Mouse (Mus musculus): Measurements from ENCODE around the gene Gm20738. TPM values are rescaled to one million over a fixed set of nuclear protein-coding genes. Genes with fewer than 3 reads are reported as not detected.
"Not testable (repeated sequence)": the region's sequence is repeated elsewhere in the genome, so short reads cannot be mapped to it uniquely, and the experiment has no call there.

Gm20738 gene
- not detected in 2 replicates for polyA plus RNA-seq (2012; rRNA removed)

DNA sequence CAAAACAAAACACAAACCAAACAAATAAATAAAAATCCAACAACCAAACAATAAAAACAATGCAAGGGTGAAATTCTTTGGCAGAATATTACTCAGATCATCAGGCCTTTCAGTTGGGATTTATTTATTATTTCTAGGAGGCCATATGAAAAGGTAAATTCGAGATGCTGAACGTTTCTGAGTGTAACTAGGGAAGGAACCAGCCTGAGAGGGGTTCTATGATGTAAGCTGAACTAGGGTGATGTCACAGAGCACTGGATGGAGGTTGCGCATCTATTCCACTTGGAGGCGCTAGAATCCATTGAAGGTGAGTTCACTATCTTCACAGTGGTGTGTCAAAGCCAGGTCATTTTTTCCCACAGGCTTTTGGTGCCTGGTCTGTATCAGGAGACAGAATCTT, at the start of gene Gm20738:
TSS of gene Gm20738 (plus strand) at position 301 of the 400 bp plus-strand sequence.
- not testable (repeated sequence) for DNase-seq (ENCODE audit: low read depth)

All from brain, embryonic 14.5 days (tissue).